Mouse (Mus musculus): ENCODE results near the gene Akap11.

- no peak for TF ChIP-seq TAL1 (IDR thresholded peaks at IDR 0.05; ENCODE audit: low read length)
- TF ChIP-seq GATA1 (IDR thresholded peaks at IDR 0.05; ENCODE audit: low read length), result no peak
Measured at GRCm38 (mm10) chr14:78492602-78493001, 44.0 kb downstream of the Akap11 start.

Measured in erythroblast, embryonic 14.5 days (primary cell).